Mouse (Mus musculus): ENCODE data around the gene Rin1. TPM values are rescaled to one million over a fixed set of nuclear protein-coding genes. Genes with fewer than 3 reads are reported as not detected.

Gene Rin1
- total RNA-seq, 2 experiments from 2014 or later, result 0.52 to 1.3 TPM

GRCm38 (mm10) chr19:5087884-5088728, 37.8 kb downstream of the Rin1 start, which contains the start of gene Yif1a:
Gene Yif1a, plus strand, starts transcription at chr19:5088538.
- intact Hi-C loops (cut with DNase I), result no loop called here
- DNase-seq, result peak; percentile 87 to 88

GRCm38 (mm10) chr19:5089324-5089723, 39.0 kb downstream of the Rin1 start:
- intact Hi-C loops (cut with DNase I), result no loop called here
- no peak for DNase-seq

- intact Hi-C loops (cut with DNase I), result no loop called here
- DNase-seq, result no peak
These were observed 41.8 kb downstream of the Rin1 start for GRCm38 (mm10) chr19:5092083-5092482.

GRCm38 (mm10) chr19:5093481-5094242, 43.4 kb downstream of the Rin1 start:
- DNase-seq, result no peak
- intact Hi-C loops (cut with DNase I), result no loop called here

- peak; percentile 84 to 87 for DNase-seq
- intact Hi-C loops (cut with DNase I), result no loop called here
These were observed 44.0 kb downstream of the Rin1 start for GRCm38 (mm10) chr19:5094243-5094632.

- intact Hi-C loops (cut with DNase I), result no loop called here
- no peak for DNase-seq
These were observed 44.6 kb downstream of the Rin1 start for GRCm38 (mm10) chr19:5094746-5095417.

GRCm38 (mm10) chr19:5095887-5096474, 45.7 kb downstream of the Rin1 start:
- intact Hi-C loops (cut with DNase I), result loop anchor here (1.0 kb wide), 1 partner anchor 39 kb away; no protein-coding TSS in a partner anchor

GRCm38 (mm10) chr19:5097521-5098362, 47.5 kb downstream of the Rin1 start:
- intact Hi-C loops (cut with DNase I), result no loop called here
- DNase-seq, result no peak

More at GRCm38 (mm10) chr19:5095887-5096474, 45.7 kb downstream of the Rin1 start:
- DNase-seq, result no peak

- intact Hi-C loops (cut with DNase I), result no loop called here
- DNase-seq, result no peak
These were observed 48.3 kb downstream of the Rin1 start, which contains the start of gene Cnih2 for GRCm38 (mm10) chr19:5098363-5099143. Gene Cnih2, minus strand, starts transcription at chr19:5098521.

GRCm38 (mm10) chr19:5106074-5106473, 55.8 kb downstream of the Rin1 start:
- DNase-seq, result no peak
- intact Hi-C loops (cut with DNase I), result no loop called here

Other genes with a start within 250 kb of the Rin1 start
- gene Gm21992, start 238.9 kb upstream of the Rin1 start, total RNA-seq (2021), result 10 to 100 TPM in 1 of 2 experiments, 1 to 10 TPM in 1; 9.3 to 12.0 TPM
- 10 to 100 TPM in 1 of 2 experiments, 1 to 10 TPM in 1; 6.6 to 10.5 TPM for gene Rbm14, start 238.8 kb upstream of the Rin1 start, total RNA-seq (2021)
- 10 to 100 TPM; 19.9 to 24.5 TPM for gene Ccs, start 211.1 kb upstream of the Rin1 start, total RNA-seq (2021)
- not detected for gene Ccdc87, start 211.1 kb upstream of the Rin1 start, total RNA-seq (2021)
- gene Ctsf, start 195.4 kb upstream of the Rin1 start, total RNA-seq (2021), result 10 to 100 TPM; 26.6 to 33.4 TPM
- 1,000 to 10,000 TPM; 8,494 to 8,724 TPM for gene Actn3, start 172.6 kb upstream of the Rin1 start, total RNA-seq (2021)
- 1 to 10 TPM; 2.2 to 2.6 TPM for gene Zdhhc24, start 171.8 kb upstream of the Rin1 start, total RNA-seq (2021)
- 1 to 10 TPM; 1.6 to 2.4 TPM for gene Bbs1, start 143.9 kb upstream of the Rin1 start, total RNA-seq (2021)
- gene Dpp3, start 122.2 kb upstream of the Rin1 start, total RNA-seq (2021), result 10 to 100 TPM; 16.5 to 17.5 TPM
- 1 to 10 TPM; 1.3 to 1.4 TPM for gene Peli3, start 107.4 kb upstream of the Rin1 start, total RNA-seq (2021)
- 10 to 100 TPM; 56.3 to 58.7 TPM for gene Mrpl11, start 88.3 kb upstream of the Rin1 start, total RNA-seq (2021)
- under 1 TPM in 1 of 2 experiments, not detected in 1; 0.07 TPM for gene Npas4, start 60.2 kb upstream of the Rin1 start, total RNA-seq (2021)
- gene Slc29a2, start 26.6 kb upstream of the Rin1 start, total RNA-seq (2021), result 1 to 10 TPM; 5.9 to 6.9 TPM
- 10 to 100 TPM; 20.5 to 20.8 TPM for gene B4gat1, start 11.7 kb upstream of the Rin1 start, total RNA-seq (2021)
- under 1 TPM; 0.87 to 0.96 TPM for gene AC124502.3, start 11.6 kb upstream of the Rin1 start, total RNA-seq (2021)
- 10 to 100 TPM; 11.5 to 14.1 TPM for gene Brms1, start 9.1 kb upstream of the Rin1 start, total RNA-seq (2021)
- gene Cd248, start 17.6 kb downstream of the Rin1 start, total RNA-seq (2021), result 10 to 100 TPM; 12.4 to 12.5 TPM
- gene Tmem151a, start 35.0 kb downstream of the Rin1 start, total RNA-seq (2021), result under 1 TPM in 1 of 2 experiments, not detected in 1; 0.22 TPM
- 10 to 100 TPM; 38.2 to 44.7 TPM for gene Yif1a, start 38.1 kb downstream of the Rin1 start, total RNA-seq (2021)
- under 1 TPM in 1 of 2 experiments, not detected in 1; 0.25 TPM for gene Cnih2, start 48.0 kb downstream of the Rin1 start, total RNA-seq (2021)
- 100 to 1,000 TPM; 103 to 110 TPM for gene Rab1b, start 56.6 kb downstream of the Rin1 start, total RNA-seq (2021)
- 10 to 100 TPM; 53.0 to 56.6 TPM for gene Klc2, start 68.1 kb downstream of the Rin1 start, total RNA-seq (2021)
- gene Pacs1, start 222.6 kb downstream of the Rin1 start, total RNA-seq (2021), result 1 to 10 TPM; 5.0 to 6.3 TPM
- gene Sf3b2, start 245.0 kb downstream of the Rin1 start, total RNA-seq (2021), result 10 to 100 TPM; 63.4 to 65.9 TPM
- gene Gal3st3, start 247.8 kb downstream of the Rin1 start, total RNA-seq (2021), result under 1 TPM in 1 of 2 experiments, not detected in 1; 0.10 TPM

All from gastrocnemius, postnatal 36 days (tissue).